Mouse (Mus musculus) embryonic stem cell, embryonic (primary cell): ENCODE measurements around the gene Rrad.

Experiments
- CTCF ChIA-PET, 4 experiments: fragments of 300-600 bp in 2 of 4; fragments of 350-600 bp in 2 of 4; sonication (Branson Sonifier 250); formaldehyde crosslinking; loops; one replicate each; lab custom pipeline; 2022; ENCODE audit warnings: inconsistent platforms in 2 of 4; lab: Charles Lee
- POLR2A ChIA-PET, 4 experiments: fragments of 300-600 bp in 2 of 4; fragments of 350-600 bp in 2 of 4; sonication (Branson Sonifier 250); formaldehyde crosslinking; loops; one replicate each; lab custom pipeline; 2022; ENCODE audit warnings: antibody characterized with exemption in 4 of 4, inconsistent platforms in 1 of 4; lab: Charles Lee

The Rrad gene

DNA sequence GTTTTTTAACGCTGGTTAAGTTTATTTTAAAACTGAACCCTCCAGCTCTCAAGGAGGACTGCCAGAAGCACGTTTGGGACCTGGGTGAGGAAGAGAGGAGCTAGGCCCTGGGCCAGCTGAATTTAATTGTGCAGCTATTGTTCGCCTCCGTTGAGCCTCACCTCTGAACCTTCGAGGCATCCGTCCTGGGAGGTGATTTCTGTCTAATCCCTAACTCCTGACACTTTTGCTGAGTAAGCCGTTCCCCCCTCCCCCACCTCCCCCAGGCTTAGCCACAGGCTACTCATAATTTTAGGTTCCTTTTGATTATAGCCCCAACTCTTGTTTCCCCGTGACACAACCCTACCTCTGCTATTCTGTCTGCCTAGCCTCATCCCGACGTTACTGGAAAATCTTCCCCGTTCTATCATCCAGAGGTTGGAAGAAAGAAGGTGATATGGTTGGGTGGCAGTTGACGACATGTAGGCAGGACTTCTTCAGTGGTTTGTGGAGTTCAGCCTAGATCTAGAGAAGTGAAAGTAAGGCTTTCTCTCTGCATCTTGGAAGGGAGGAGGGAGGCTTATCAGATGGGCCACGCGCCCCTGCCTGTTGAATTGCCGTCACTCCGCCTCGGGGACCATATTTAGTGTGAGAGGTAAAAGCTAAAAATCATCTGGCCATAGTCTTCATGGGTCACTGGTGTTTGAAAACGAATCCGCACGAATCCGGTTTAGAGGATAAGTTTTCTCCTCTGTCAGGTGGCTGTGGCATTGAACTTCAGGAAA is 35.2 kb downstream of the Rrad start:
- CTCF ChIA-PET = no interaction called here
- POLR2A ChIA-PET = interaction anchor here in 2 of 4 experiments (0.7 to 1.0 kb wide), 3 partner anchors 18 to 210 kb away, joined by 3 read pairs; no protein-coding TSS in a partner anchor

DNA sequence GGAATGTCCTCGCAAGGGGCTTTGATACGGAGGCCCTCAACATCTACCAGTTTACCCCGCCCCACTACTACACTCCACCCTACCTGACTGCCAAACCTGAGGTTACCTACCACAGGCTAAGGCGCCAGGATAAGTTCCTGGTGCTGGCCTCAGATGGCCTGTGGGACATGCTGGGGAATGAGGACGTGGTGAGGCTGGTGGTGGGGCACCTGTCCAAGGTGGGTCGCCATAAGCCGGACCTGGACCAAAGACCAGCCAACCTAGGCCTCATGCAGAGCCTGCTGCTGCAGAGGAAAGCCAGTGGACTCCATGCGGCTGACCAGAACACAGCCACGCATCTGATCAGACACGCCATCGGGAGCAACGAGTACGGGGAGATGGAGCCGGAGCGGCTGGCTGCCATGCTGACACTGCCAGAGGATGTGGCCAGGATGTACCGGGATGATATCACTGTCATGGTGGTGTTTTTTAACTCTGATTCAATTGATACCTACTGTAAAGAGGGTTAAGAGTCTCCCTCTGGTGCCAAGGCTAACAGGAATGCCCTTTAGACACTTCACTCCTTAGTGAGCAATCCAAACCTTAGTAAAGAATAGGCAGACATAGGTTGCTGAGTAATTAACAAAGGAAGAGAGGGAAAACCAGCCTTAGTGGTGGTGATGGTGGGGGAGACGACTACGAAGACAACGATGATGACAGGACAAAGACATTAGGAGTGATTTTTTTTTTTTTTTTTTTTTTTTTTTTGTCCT is 36.3 kb downstream of the Rrad start:
- POLR2A ChIA-PET = interaction anchor here in 1 of 4 experiments (1.0 to 1.1 kb wide), 2 partner anchors 250 to 637 kb away, joined by 3 read pairs; no protein-coding TSS in a partner anchor
- CTCF ChIA-PET = interaction anchor here in 1 of 4 experiments (4.9 kb wide), 1 partner anchor 8 kb away, joined by 39 read pairs; no protein-coding TSS in a partner anchor

DNA sequence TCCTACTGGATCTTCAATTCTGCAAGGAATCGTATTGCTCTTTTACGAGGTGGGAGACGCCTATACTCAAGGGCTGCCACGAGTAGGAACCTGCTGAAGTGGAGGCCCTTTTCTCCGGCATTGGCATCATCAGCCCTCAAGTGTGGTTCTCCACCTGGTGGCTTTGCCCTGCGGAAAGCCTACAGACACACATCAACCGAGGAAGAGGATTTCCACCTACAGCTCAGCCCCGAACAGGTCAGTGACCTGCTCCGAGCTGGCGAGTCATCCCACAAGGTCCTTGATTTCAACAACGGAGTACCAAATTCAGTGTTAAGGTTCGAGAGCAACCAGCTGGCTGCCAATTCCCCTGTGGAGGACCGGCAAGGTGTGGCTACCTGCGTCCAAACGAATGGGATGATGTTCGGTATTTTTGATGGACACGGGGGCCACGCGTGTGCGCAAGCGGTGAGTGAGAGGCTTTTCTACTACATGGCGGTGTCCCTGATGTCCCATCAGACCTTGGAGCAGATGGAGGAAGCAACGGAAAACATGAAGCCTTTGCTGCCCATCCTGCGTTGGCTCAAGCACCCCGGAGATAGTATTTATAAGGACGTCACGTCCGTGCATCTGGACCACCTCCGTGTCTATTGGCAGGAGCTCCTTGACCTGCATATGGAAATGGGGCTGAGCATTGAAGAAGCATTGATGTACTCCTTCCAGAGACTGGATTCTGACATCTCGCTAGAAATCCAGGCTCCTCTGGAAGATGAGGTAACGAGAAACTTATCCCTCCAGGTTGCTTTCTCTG is 37.4 kb downstream of the Rrad start:
- ChIA-PET CTCF (interaction anchor here in 2 of 4 experiments (1.7 to 4.9 kb wide), 4 partner anchors 9 to 23 kb away, joined by 5 to 39 read pairs (median 18); no protein-coding TSS in a partner anchor), POLR2A (interaction anchor here in 2 of 4 experiments (1.1 to 4.5 kb wide), 4 partner anchors 9 to 638 kb away, joined by 3 to 36 read pairs (median 4); no protein-coding TSS in a partner anchor)

DNA sequence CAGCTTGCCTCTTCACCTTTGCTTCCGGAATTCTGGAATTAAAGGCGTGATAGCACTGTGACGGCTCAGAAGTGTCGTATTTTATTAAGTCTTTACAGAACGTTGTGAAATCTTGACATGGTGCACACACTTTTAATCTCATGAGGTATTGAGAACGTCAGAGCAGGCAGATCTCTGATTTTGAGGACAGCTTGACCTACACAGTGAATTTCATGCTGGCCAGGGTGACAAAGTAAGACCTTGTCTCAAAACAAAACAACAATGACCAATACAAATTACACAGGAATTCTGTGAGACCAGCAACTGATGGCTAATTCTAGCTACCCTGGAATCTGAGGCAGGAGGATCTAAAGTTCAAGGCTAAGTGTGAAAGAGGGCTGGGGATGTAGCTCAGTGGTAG is 38.6 kb downstream of the Rrad start:
- CTCF ChIA-PET = interaction anchor here in 3 of 4 experiments (1.7 to 4.9 kb wide), 6 partner anchors 10 to 22 kb away, joined by 5 to 39 read pairs (median 8); no protein-coding TSS in a partner anchor
- POLR2A ChIA-PET = interaction anchor here (1.0 to 4.5 kb wide), 9 partner anchors 10 to 248 kb away, joined by 3 to 36 read pairs (median 4); no protein-coding TSS in a partner anchor

DNA sequence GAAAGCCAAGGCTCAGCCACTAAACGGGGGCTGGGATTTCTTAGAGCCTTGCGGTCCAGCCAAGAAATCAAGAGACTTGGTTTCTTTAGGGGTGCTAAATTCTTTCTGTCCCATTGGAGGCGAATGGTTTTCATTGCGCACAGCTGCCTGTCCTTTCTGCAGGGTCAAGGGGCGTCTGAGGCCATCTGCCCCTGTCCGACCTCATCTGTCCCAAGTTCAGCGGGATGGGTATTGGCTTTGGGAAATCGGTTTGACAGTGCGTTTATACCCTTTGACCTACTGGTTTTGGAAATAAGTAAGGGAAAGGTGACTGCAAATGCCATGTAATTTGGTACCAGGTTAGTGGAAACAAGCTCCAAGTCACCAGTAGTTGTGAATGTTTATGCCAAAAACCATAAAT is 39.3 kb downstream of the Rrad start:
- ChIA-PET CTCF (interaction anchor here (0.6 to 4.9 kb wide), 9 partner anchors 10 to 64 kb away, joined by 4 to 39 read pairs (median 5); no protein-coding TSS in a partner anchor), POLR2A (interaction anchor here (1.0 to 4.5 kb wide), 12 partner anchors 10 to 342 kb away, joined by 3 to 36 read pairs (median 4); partner anchors contain the start of genes Cklf (in 1 of the 4) and Dync1li2 (in 1 of the 4))

DNA sequence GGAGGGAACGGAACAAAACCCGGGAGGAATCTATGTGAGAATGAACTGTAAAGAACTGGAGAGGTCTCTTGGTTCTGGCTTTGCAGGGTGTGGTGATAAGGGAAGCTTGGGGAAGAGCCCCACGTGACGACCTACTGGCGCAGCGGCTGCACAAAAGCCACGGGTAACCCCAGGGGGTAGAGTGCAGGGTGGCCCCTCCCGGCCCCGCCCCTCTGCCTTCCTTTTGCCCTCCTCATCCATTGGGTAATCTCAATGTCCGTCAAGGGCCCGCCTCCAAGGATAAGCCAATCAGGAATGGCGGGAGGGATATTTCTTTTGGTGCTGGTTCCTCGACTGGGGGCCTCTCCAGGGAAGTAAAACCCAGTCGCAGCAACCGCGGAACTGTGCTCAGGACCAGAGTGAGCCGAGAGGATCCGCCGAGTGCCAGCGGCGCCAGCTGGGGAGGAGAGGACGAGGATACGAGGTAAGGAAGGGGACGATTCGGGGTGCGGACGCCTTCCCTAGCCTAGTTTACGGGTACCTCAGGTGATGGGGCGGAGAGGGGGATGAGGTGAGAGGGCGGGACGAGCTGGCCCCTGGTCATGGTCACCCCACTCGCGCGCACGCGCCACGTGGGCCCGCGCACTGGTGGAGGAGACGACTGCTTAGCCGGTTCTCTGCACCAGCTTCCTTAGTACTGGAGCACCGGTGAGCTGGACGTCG is 39.8 kb downstream of the Rrad start, which contains the start of gene Pdp2:
TSS of gene Pdp2 (plus strand) at position 319 of the 702 bp plus-strand sequence.
- CTCF ChIA-PET = interaction anchor here (0.6 to 4.9 kb wide), 9 partner anchors 11 to 63 kb away, joined by 4 to 39 read pairs (median 5); no protein-coding TSS in a partner anchor
- POLR2A ChIA-PET = interaction anchor here (0.8 to 4.5 kb wide), 15 partner anchors 7 to 341 kb away, joined by 3 to 36 read pairs (median 3); partner anchors contain the start of genes Cklf (in 1 of the 4) and Dync1li2 (in 1 of the 4)

DNA sequence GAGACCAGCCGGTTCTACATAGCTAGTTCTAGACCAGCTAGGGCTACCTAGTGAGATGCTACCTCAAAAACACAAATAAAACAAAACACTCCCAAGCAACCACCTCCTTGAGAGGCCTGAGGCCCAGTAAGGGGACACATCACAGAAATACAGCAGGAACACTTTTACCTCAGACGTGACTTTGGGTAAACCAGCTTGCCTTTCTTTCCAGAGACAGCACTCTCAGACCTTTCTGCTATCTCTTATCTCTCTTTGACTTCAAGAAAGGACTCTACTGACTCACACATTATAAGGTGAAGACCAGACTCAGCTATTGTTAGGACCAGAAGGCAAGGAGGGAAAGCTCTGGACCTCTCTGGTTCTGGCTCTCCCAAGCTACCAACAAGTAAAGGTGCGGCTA is 40.8 kb downstream of the Rrad start:
- ChIA-PET CTCF (interaction anchor here in 3 of 4 experiments (2.2 to 4.9 kb wide), 4 partner anchors 12 to 20 kb away, joined by 9 to 39 read pairs (median 20); no protein-coding TSS in a partner anchor), POLR2A (interaction anchor here in 3 of 4 experiments (0.9 to 4.5 kb wide), 6 partner anchors 8 to 16 kb away, joined by 3 to 36 read pairs (median 8); no protein-coding TSS in a partner anchor)

DNA sequence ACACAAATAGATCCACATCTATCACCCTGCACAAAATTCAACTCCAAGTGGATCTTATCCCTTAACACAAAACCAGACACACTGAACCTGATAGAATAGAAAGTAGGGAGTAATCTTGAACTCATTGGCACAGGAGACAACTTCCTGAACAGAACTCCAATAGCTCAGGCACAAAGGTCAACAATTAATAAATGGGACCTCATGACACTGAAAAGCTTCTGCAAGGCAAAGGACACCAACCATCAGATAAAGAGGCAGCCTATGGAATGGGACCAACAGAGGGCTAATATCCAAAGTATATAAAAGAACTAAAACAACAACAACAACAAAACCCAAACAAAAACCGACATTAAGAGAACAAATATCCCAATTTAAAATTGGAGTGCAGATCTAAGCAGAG is 46.6 kb downstream of the Rrad start:
- POLR2A ChIA-PET = interaction anchor here in 2 of 4 experiments (0.6 kb wide), 2 partner anchors 73 to 532 kb away, joined by 3 read pairs; no protein-coding TSS in a partner anchor
- CTCF ChIA-PET = interaction anchor here in 1 of 4 experiments (1.1 kb wide), 1 partner anchor 18 kb away, joined by 3 read pairs; no protein-coding TSS in a partner anchor
